Mouse (Mus musculus): ENCODE results near the gene Rp2.
A peak's percentile ranks its signal among the peaks of the same experiment; 100 is the strongest.
"Not testable (repeated sequence)": the region's sequence is repeated elsewhere in the genome, so short reads cannot be mapped to it uniquely, and the experiment has no call there.

The Rp2 gene

GRCm38 (mm10) chrX:20364391-20365365 lies at the start of gene Rp2:
Gene Rp2 (plus strand): TSS chrX:20364481.
- DNase-seq (ENCODE audit: low spot score in 2 of 2) = peak; percentile 53 to 77

DNA sequence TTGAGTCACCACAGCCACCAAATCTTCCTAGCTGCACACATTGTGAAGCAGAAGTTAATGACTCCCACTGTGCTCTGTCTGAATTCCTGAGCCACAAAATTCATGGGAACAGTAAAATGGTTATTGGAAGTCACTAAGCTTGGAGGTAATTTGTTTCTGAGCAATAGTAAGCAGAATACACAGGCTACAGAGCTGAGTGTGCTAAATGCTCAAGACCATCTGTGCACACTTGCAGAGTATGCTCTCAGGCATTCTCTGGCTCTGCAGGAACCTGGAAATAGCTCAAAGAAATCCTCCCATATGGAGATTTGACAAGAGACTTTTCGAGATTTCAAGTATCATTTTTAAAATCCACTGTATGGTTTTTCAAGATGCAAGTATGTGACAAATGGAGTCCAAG lies 31.5 kb upstream of the Rp2 start:
- no peak for DNase-seq (ENCODE audit: low spot score in 2 of 2)

DNA sequence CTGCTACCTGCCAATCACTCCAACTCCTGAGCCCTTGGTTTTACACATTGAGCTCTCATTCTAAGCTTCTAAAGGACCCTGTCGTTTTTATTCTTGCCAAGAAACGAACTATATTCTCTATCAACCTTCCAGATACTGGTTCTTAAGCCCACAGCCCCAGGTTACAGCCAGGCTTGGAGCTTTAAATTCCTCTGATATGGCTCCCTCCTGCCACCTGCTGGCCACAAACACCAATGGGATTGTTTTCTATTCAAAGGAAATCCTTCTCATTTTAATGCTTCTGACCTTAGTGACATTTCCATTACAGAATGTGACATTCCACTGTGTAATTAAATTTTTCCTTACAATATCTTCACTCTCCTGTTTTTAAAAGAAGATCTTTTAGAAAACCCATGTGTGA lies 28.6 kb upstream of the Rp2 start:
- peak; percentile 13 to 20 for DNase-seq (ENCODE audit: low spot score in 2 of 2)

DNA sequence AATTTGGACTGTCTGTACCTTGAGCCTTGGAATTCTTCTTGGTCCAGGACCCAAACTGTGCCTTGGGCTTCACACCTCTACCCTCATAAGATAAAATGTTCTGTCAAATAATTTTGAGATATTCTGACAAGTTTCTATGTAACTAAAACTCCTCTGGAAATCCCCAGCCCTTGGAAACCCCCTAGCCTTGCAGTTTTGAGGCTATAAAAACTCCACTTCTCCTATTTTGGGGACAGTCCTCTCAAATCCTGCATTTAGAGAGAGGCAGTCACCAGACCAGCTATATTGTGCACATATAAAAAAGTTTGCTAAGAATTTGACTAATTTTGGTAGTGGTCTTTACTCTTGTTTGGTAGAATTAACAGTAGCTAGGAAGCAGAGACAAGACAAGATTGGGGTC lies 19.3 kb upstream of the Rp2 start:
- DNase-seq (ENCODE audit: low spot score in 2 of 2) = no peak

DNA sequence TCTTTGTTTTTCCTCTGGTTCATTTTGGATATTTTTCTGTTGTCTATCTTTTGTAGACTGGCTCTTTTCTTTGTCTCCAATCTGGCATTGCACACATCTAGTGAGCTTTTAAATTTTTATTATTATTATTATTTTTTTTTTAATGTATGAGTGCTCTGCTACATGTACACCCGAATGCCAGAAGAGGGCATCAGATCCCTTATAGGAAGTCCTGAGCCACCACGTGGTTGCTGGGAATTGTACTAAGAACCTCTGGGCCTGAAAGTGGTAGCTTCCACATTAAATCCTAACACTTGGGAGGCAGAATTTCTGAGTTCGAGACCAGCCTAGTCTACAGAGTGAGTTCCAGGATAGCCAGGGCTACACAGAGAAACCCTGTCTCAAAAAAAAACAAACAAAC lies 17.9 kb upstream of the Rp2 start:
- no peak for DNase-seq (ENCODE audit: low spot score in 2 of 2)

- DNase-seq (ENCODE audit: low spot score in 2 of 2) = not testable (repeated sequence)
These were observed 14.0 kb upstream of the Rp2 start for GRCm38 (mm10) chrX:20350241-20350640.

GRCm38 (mm10) chrX:20355283-20355682 lies 9.0 kb upstream of the Rp2 start:
- no peak for DNase-seq (ENCODE audit: low spot score in 2 of 2)

DNA sequence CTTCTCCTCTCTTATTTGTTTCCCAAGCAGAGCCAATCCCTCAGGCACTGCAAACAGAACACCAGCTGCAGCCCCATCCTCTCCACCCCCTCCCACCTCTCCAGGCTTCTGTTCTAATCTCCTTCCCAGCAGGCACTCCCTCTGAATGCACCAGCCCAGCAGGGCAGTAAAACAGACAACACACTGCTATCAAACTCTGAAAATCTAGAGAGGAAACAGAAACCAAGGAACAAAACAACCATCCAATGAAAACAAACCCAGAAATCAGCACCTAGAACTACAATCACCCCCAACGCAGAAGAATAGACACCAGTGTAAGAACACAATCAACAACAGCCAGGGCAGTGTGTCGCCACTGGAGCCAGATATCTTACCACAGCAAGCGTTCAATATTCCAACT lies 8.0 kb upstream of the Rp2 start:
- DNase-seq (ENCODE audit: low spot score in 2 of 2) = no peak

GRCm38 (mm10) chrX:20366036-20366435 lies 1.8 kb downstream of the Rp2 start:
- DNase-seq (ENCODE audit: low spot score in 2 of 2) = no peak

DNA sequence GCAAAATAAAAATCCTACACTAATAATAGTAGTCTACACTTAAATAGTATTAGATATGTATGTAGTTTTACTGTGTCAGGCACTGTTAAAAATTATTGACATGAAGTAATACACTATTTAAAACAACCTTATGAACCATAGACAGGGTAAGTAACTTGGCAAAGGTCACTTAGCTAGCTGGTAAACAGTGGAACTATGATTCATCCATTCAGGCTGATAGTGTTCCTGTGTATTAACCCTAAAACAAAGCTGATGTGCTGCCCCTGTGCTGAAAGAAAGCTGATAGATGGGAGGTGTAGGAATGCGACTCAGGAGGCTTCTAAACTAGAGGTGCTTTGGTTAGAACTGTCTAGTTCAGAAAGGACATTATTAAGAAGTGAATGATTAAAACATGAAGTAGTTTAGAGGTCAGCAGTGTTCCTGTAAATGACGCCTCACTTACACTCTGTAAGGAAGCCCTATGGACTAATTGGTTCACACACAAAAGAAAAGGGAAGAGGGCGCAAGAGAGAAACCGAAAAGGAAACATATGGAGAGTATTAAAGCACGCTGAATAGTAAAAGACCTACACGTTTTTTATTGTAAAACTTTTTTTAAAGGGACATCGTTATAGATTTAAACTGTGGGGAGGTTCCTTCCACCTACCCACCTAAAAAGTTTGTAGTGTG lies 15.2 kb downstream of the Rp2 start:
- no peak for DNase-seq (ENCODE audit: low spot score in 2 of 2)

DNA sequence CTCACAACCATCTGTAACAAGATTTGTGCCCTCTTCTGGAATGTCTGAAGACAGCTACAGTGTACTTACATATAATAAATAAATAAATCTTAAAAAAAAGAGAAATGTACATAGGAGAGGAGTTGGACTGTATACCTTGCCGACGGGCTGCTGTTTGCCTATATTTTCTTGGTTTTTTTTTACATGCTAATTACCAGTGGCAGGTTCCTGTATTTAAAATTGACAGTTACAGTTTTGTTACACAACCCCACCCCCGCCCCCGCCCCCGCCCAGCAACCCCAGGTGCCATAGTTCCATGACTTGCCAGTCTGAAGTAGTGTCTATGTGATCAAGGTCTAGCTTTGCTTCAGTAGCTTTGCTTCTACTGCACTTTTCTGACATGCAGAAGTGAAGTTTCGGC lies 18.0 kb downstream of the Rp2 start:
- no peak for DNase-seq (ENCODE audit: low spot score in 2 of 2)

- no peak for DNase-seq (ENCODE audit: low spot score in 2 of 2)
These were observed 22.7 kb downstream of the Rp2 start for GRCm38 (mm10) chrX:20387006-20387405.

GRCm38 (mm10) chrX:20391964-20392363 lies 27.7 kb downstream of the Rp2 start:
- DNase-seq (ENCODE audit: low spot score in 2 of 2) = not testable (repeated sequence)

- no peak for DNase-seq (ENCODE audit: low spot score in 2 of 2)
These were observed 28.7 kb downstream of the Rp2 start for GRCm38 (mm10) chrX:20392942-20393341.

- DNase-seq (ENCODE audit: low spot score in 2 of 2) = no peak
These were observed 39.8 kb downstream of the Rp2 start for GRCm38 (mm10) chrX:20404068-20404467.

GRCm38 (mm10) chrX:20406909-20407308 lies 42.6 kb downstream of the Rp2 start:
- no peak for DNase-seq (ENCODE audit: low spot score in 2 of 2)

GRCm38 (mm10) chrX:20407676-20408075 lies 43.4 kb downstream of the Rp2 start:
- no peak for DNase-seq (ENCODE audit: low spot score in 2 of 2)

DNA sequence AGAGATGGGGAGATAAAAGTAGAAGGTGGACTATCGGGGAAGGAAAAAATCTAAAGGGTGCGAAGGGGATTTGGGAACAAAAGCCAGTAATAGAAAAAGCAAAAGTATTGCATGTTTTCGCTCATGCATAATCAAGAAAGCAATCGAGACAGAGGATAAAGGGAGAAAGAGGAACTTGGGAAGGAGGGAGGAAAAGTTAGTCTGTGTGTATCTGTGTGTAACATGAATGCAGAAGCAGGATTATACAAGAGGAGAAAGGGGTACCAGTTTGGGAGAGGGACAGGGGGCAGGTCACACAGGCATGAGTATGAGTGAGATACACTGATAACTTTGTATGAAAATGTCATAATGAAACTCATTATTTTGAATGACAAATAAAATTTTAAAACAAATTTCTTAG lies 47.1 kb downstream of the Rp2 start:
- DNase-seq (ENCODE audit: low spot score in 2 of 2) = no peak

GRCm38 (mm10) chrX:20412221-20412620 lies 47.9 kb downstream of the Rp2 start:
- DNase-seq (ENCODE audit: low spot score in 2 of 2) = no peak

DNA sequence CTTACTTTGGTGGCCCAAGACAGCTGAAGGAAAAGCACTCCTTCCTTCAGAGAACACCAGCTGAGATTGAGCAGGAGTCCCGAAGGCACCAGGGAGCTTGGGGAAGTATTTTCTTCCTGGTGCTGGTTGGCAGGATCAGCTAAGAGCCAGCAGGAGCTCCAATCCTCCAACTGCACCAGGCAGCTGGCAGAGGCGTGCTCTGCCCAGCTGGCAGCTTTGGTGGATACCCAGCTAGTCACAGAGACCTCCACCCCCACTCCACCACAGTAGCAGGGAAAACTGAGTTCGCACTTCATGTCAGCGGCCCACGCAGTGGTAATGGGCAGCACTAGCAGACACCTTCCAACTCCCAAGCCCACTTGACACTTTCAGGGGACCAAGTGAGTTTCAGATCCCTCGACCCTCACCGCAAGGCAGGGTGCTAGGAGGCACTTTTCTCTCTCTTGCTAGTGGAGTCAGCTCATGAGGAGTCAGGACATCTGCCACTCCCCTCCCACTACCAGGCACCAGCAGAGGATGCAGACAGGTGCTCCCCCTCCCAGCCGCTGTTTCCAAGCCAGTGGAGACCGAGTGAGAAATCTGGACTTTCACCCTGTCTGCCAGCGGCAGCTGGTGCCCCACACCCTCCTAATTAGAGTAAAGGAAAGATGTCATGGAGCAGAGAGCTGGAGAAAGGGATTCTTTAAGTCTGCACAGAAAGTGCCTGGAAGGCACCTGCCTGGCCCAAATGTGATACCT lies 50.8 kb downstream of the Rp2 start:
- no peak for DNase-seq (ENCODE audit: low spot score in 2 of 2)

GRCm38 (mm10) chrX:20418461-20418860 lies 54.2 kb downstream of the Rp2 start:
- DNase-seq (ENCODE audit: low spot score in 2 of 2) = no peak

DNA sequence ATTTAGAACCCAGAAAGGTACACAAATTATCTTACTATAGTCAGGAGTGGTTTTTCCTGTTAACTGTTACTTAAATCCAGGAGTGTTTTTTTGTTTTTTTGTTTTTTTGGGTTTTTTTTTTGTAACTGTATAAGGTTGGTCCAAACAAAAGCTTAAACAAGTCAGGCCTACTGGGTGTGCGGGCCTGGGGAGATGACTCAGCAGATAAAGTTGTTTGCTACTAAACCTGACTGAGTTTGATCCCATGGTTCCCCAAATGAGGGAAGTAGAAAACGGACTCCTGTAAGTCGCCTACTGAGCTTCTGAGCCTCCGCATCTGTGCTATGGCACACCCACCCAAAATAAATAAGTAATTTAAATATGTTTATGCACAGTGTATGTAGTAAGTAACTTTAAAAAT lies 55.3 kb downstream of the Rp2 start:
- DNase-seq (ENCODE audit: low spot score in 2 of 2) = no peak

Data from urinary bladder, postnatal 36 days (tissue).